8 mouse cellular contexts compared by ENCODE assay signal in genomic region chr6:31370550-31371061, GRCm38 (mm10). TPM values are rescaled to one million over a fixed set of nuclear protein-coding genes. Genes with fewer than 3 reads are reported as not detected.
DNase-seq lines count a peak whose midpoint lies in the region; ATAC-seq lines count a peak whose summit lies in the region.

No protein-coding gene starts in this region.

- H3K4me1 ChIP-seq in neural tube, embryonic 15.5 days = no peaks in the 10 kb centered on the region

- WGBS in neural tube, embryonic 15.5 days = 56% methylated on average over 14 of the region's 14 CpGs

- no peak for ATAC-seq in neural tube, embryonic 15.5 days (ENCODE audit: low FRiP score)

- H3K36me3 ChIP-seq in neural tube, embryonic 15.5 days = no peaks in the 10 kb centered on the region

- no peaks in the 10 kb centered on the region for H3K9me3 ChIP-seq in neural tube, embryonic 15.5 days (replicated peaks)

- H3K9ac ChIP-seq in neural tube, embryonic 15.5 days (replicated peaks) = no peak overlapping the region

- no peak overlapping the region for H3K4me3 ChIP-seq in neural tube, embryonic 15.5 days (replicated peaks)

- no peaks in the 10 kb centered on the region for H3K27me3 ChIP-seq in neural tube, embryonic 15.5 days (replicated peaks)

- DNase-seq in adrenal gland, adult (ENCODE audit: inconsistent age in 2 of 2, low spot score in 1 of 2) = peak; percentile 46 to 73
- no peak for DNase-seq in adrenal gland, postnatal 4 days (ENCODE audit: low spot score in 2 of 2)
- peak; percentile 15 for DNase-seq in neural tube, embryonic 10.5 days (ENCODE audit: extremely low spot score, low spot score)
- peak; percentile 48 for DNase-seq in heart, postnatal 25 days (ENCODE audit: low spot score)
- DNase-seq in retina, postnatal 1 day = peak; percentile 56
- DNase-seq in frontal cortex, postnatal 14 days (ENCODE audit: low spot score in 2 of 2) = no peak
- DNase-seq in c-Kit-positive CD71-positive TER-119-positive erythroid progenitor cells, embryonic 14.5 days (ENCODE audit: low spot score) = no peak

- H3K27ac ChIP-seq in neural tube, embryonic 15.5 days (replicated peaks) = no peak overlapping the region

- intact Hi-C loops in heart, postnatal 25 days (cut with DNase I) = loop anchor here (2.0 kb wide), 1 partner anchor 28 kb away; the partner anchor contains the start of gene Mkln1

- H3K4me2 ChIP-seq in neural tube, embryonic 15.5 days = no peak overlapping the region

RNA-seq across cellular contexts. Expression of gene Mkln1, which starts 27.9 kb away (rescaled TPM):
- total RNA-seq in adrenal gland, postnatal 4 days (2021) = 100 to 1,000 TPM; 170 TPM
- 124 and 146 TPM in 2 replicates for polyA plus RNA-seq in neural tube, embryonic 15.5 days (2015; fragmentation: Nextera tagmentation; extraction: Ambion mirVana)
- total RNA-seq in heart, postnatal 25 days (2021) = 100 to 1,000 TPM; 164 to 171 TPM

Comparison
In these comparisons a context has a peak if more than half of its experiments do, and no peak if none do; other contexts are left out.
1. DNase-seq: peak in adrenal gland, adult (2 of 2), neural tube, embryonic 10.5 days (single experiment), heart, postnatal 25 days (single experiment) and retina, postnatal 1 day (single experiment); none in adrenal gland, postnatal 4 days (0 of 2), frontal cortex, postnatal 14 days (0 of 2) and c-Kit-positive CD71-positive TER-119-positive erythroid progenitor cells, embryonic 14.5 days (single experiment).